Mouse (Mus musculus) megakaryocyte-erythroid progenitor cell, adult 5 weeks (primary cell): ENCODE results near the gene Nudcd2. TPM values are rescaled to one million over a fixed set of nuclear protein-coding genes. Genes with fewer than 3 reads are reported as not detected.

Experiments
- polyA plus RNA-seq: library from polyadenylated mRNA; stranded (reverse); fragments of >175 nt; gene quantifications from 2 replicates; pipeline ENCODE4 v1.2.3, GENCODE M21; 2012

Nudcd2 gene
- polyA plus RNA-seq = 41.1 and 42.0 TPM in 2 replicates

DNA sequence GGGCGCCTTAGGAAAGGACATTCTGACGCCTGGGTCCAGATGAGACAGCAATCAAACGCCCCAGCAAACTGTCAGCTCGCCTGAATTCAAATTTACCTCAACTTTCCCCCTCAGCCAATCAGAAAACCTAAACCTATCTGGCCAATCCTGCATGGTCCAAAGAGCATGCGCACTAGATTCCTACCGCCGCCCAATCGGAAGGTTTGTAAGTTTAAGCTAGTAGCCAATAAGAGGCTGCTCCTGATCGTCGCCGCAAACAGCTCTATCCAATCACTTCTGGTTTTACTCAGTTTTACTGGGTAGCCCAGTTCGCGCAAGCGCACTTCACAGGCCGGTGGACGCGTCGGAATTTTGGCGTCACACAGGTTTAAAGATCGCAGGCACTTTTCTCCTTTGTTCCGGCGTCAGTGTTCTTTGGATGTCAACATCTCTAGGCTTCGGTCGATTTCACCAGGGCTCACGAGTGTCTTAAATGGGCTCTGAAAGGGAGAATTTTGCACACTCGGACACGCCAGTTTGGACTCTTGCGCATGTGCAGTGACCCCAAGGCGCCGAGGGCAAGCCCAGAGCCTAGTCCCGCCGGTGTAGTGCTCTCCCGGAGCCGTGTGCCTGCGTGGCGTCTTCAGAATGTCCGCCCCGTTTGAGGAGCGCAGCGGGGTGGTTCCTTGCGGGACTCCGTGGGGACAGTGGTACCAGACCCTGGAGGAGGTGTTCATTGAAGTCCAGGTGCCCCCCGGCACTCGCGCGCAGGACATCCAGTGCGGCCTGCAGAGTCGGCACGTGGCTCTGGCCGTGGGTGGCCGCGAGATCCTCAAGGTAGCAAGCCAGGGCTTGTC, at the start of gene Nudcd2, which contains the start of gene Hmmr:
Gene Nudcd2 (plus strand): TSS at position 329 of the 836 bp plus-strand sequence.
Gene Hmmr (minus strand): TSS at position 84 of the 836 bp plus-strand sequence.

DNA sequence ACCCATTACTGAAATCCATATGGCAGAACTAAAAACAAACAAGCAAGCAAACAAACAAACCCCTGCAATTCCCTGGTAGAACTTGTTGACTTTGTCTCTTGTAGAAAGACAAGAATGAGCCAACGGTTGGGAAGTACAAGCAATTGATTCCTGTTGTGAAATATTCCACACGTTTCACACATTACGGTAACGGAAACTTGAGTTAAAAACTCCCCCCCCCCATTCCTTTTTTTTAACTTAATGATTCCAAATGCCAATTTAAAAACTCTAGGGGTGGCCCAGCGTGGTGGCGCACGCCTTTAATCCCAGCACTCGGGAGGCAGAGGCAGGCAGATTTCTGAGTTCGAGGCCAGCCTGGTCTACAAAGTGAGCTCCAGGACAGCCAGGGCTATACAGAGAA, 38.4 kb upstream of the Nudcd2 start, which contains the start of gene Mat2b:
Gene Mat2b (minus strand): TSS at position 101 of the 400 bp plus-strand sequence.

DNA sequence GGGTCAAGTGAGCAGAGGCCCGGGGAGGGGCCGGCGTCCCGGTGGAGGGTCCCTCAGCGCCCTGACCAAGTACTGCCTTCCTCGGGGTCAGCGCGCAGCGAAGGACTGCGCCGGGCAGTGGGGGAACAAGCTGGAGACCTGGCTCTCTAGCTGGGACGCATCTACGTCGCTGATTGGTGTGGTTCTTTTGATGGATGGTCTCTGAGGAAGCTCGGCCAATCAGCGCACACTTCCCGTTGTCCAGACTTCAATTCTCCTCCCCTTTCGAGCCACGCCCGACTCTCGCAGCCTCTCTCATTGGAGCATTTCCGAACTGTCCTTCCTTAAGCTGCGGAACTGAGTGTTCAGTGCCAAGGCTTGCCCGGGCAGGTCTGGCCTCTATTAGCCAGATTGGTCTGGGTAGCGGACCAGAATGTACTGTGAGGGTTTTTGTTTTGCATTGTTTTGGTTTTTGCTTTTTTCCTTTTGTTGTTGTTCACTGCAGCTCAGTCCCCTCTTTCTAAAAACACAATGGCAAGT, 21.7 kb downstream of the Nudcd2 start, which contains the start of gene Ccng1:
Gene Ccng1 (minus strand): TSS at position 203 of the 519 bp plus-strand sequence.

Other genes with a start within 250 kb of the Nudcd2 start
- 71.6 and 88.5 TPM in 2 replicates for gene Mat2b, start 38.5 kb upstream of the Nudcd2 start, polyA plus RNA-seq
- 1.3 and 2.4 TPM in 2 replicates for gene Hmmr, start 245 bp upstream of the Nudcd2 start, polyA plus RNA-seq
- 17.5 and 19.6 TPM in 2 replicates for gene Ccng1, start 21.6 kb downstream of the Nudcd2 start, polyA plus RNA-seq